14 mouse cellular contexts compared by ENCODE assay signal in genomic region chr5:4662198-4662585, GRCm38 (mm10).
DNase-seq lines count a peak whose midpoint lies in the region; ATAC-seq lines count a peak whose summit lies in the region.
"Had no signal": no experiment of that assay in that cellular context is flagged by ENCODE, and none has a peak within 500 bp of the region (broad histone marks: within the 10 kb centered on the region; RNA-seq: fewer than 3 reads in every experiment).

No protein-coding gene starts in this region.

- H3K4me1 ChIP-seq in forebrain, embryonic 13.5 days, result peaks cover 11% of the 10 kb centered on the region
- H3K4me1 ChIP-seq in forebrain, embryonic 12.5 days, result peaks cover 8% of the 10 kb centered on the region
- H3K4me1 ChIP-seq in intestine, embryonic 15.5 days (replicated peaks), result peaks cover 7% of the 10 kb centered on the region; the same call in 1 of the 2 replicates
- no peaks in the 10 kb centered on the region for H3K4me1 ChIP-seq in liver, embryonic 12.5 days

- H3K27ac ChIP-seq in forebrain, embryonic 13.5 days, result no peak overlapping the region
- H3K27ac ChIP-seq in forebrain, embryonic 12.5 days, result no peak overlapping the region
- H3K27ac ChIP-seq in intestine, embryonic 15.5 days, result no peak overlapping the region
- no peak overlapping the region for H3K27ac ChIP-seq in liver, embryonic 12.5 days
- H3K27ac ChIP-seq: hindbrain, postnatal 0 days; limb, embryonic 15.5 days had no signal

- H3K27me3 ChIP-seq in forebrain, embryonic 13.5 days, result no peaks in the 10 kb centered on the region
- H3K27me3 ChIP-seq in forebrain, embryonic 12.5 days, result 0 out of 2 replicates have a peak, but pooled peaks cover 5% of the 10 kb centered on the region
- H3K27me3 ChIP-seq in intestine, embryonic 15.5 days (replicated peaks), result no peaks in the 10 kb centered on the region
- no peaks in the 10 kb centered on the region for H3K27me3 ChIP-seq in liver, embryonic 12.5 days (replicated peaks)
- H3K27me3 ChIP-seq: limb, embryonic 15.5 days had no signal

- H3K9ac ChIP-seq in forebrain, embryonic 13.5 days, result no peak overlapping the region
- H3K9ac ChIP-seq in forebrain, embryonic 12.5 days, result no peak overlapping the region
- H3K9ac ChIP-seq in intestine, embryonic 15.5 days, result no peak overlapping the region
- no peak overlapping the region for H3K9ac ChIP-seq in liver, embryonic 12.5 days
- H3K9ac ChIP-seq: limb, embryonic 15.5 days had no signal

- ATAC-seq in forebrain, embryonic 13.5 days, result no peak
- ATAC-seq in forebrain, embryonic 12.5 days (ENCODE audit: low FRiP score), result no peak
- ATAC-seq in intestine, embryonic 15.5 days, result no peak
- no peak for ATAC-seq in liver, embryonic 12.5 days
- ATAC-seq: hindbrain, postnatal 0 days had no signal

- H3K4me2 ChIP-seq in forebrain, embryonic 13.5 days, result 0 out of 2 replicates have a peak overlapping the region, but pooled peaks have one; percentile 20
- H3K4me2 ChIP-seq in forebrain, embryonic 12.5 days, result no peak overlapping the region
- peak overlapping the region; percentile 32; the same call in 1 of the 2 replicates for H3K4me2 ChIP-seq in intestine, embryonic 15.5 days (replicated peaks)
- H3K4me2 ChIP-seq in liver, embryonic 12.5 days, result no peak overlapping the region

- 64% methylated on average over 6 of the region's 6 CpGs for WGBS in forebrain, embryonic 13.5 days
- 73% methylated on average over 6 of the region's 6 CpGs for WGBS in forebrain, embryonic 12.5 days
- 27% methylated on average over 6 of the region's 6 CpGs for WGBS in intestine, embryonic 15.5 days
- 67% methylated on average over 6 of the region's 6 CpGs for WGBS in liver, embryonic 12.5 days (ENCODE audit: insufficient replicate concordance)

- no peaks in the 10 kb centered on the region for H3K9me3 ChIP-seq in forebrain, embryonic 13.5 days (replicated peaks)
- H3K9me3 ChIP-seq in forebrain, embryonic 12.5 days, result no peaks in the 10 kb centered on the region
- no peaks in the 10 kb centered on the region for H3K9me3 ChIP-seq in intestine, embryonic 15.5 days
- no peaks in the 10 kb centered on the region for H3K9me3 ChIP-seq in liver, embryonic 12.5 days (replicated peaks)
- H3K9me3 ChIP-seq: limb, embryonic 15.5 days had no signal

- no peaks in the 10 kb centered on the region for H3K36me3 ChIP-seq in forebrain, embryonic 13.5 days (ENCODE audit: poor library complexity, severe bottlenecking)
- H3K36me3 ChIP-seq in forebrain, embryonic 12.5 days (replicated peaks), result no peaks in the 10 kb centered on the region
- H3K36me3 ChIP-seq in intestine, embryonic 15.5 days, result no peaks in the 10 kb centered on the region
- H3K36me3 ChIP-seq in liver, embryonic 12.5 days, result no peaks in the 10 kb centered on the region
- H3K36me3 ChIP-seq: limb, embryonic 15.5 days had no signal

- H3K4me3 ChIP-seq in forebrain, embryonic 13.5 days, result no peak overlapping the region
- no peak overlapping the region for H3K4me3 ChIP-seq in forebrain, embryonic 12.5 days (replicated peaks)
- no peak overlapping the region for H3K4me3 ChIP-seq in intestine, embryonic 15.5 days (replicated peaks)
- H3K4me3 ChIP-seq in liver, embryonic 12.5 days, result no peak overlapping the region
- H3K4me3 ChIP-seq: limb, embryonic 15.5 days had no signal

- peak; percentile 49 for DNase-seq in kidney, postnatal 10 days
- no peak for DNase-seq in kidney, postnatal 36 days
- DNase-seq in lung, postnatal 4 days, result peak; percentile 47 to 69
- no peak for DNase-seq in cerebellum, adult 18-20 months
- DNase-seq: cerebellum, postnatal 25 days; retina, postnatal 1 day; spleen, adult 18-20 months; thymus, adult 18-20 months had no signal

Comparison
In these comparisons a context has a peak if more than half of its experiments do, and no peak if none do; other contexts are left out.
1. H3K4me2 ChIP-seq: peak in forebrain, embryonic 13.5 days (single experiment) and intestine, embryonic 15.5 days (single experiment); none in forebrain, embryonic 12.5 days (single experiment) and liver, embryonic 12.5 days (single experiment).
2. DNase-seq: peak in kidney, postnatal 10 days (single experiment) and lung, postnatal 4 days (2 of 2); none in kidney, postnatal 36 days (0 of 2) and cerebellum, adult 18-20 months (0 of 2).